Mouse (Mus musculus) CH12.LX (cell line): ENCODE data around the gene Gm3893. TPM values are rescaled to one million over a fixed set of nuclear protein-coding genes. Genes with fewer than 3 reads are reported as not detected.
"Not testable (repeated sequence)": the region's sequence is repeated elsewhere in the genome, so short reads cannot be mapped to it uniquely, and the experiment has no call there.

ENCODE experiments used
- DNase-seq: peaks from one replicate; pipeline ENCODE4 v3.0.0-alpha.2; 2013; ENCODE audit errors: extremely low read depth
- H3K27ac ChIP-seq: 2 replicates; pipeline ENCODE4 v1.5.1; 2012; ENCODE audit warnings: low read depth, mild to moderate bottlenecking, control low read depth, moderate library complexity; ENCODE audit not compliant: insufficient read depth
- H3K27me3 ChIP-seq: replicated peaks from 2 replicates; pipeline ENCODE3; 2012; ENCODE audit warnings: inconsistent platforms
- H3K36me3 ChIP-seq, 2 experiments: replicated peaks in 1 of 2; 2 replicates each; pipeline versions ENCODE3 to v1.6.1; 2012; ENCODE audit warnings: inconsistent platforms in 1 of 2, low read length in 1 of 2, mild to moderate bottlenecking in 1 of 2, mixed read lengths in 1 of 2, moderate library complexity in 1 of 2; ENCODE audit not compliant: control insufficient read depth in 1 of 2, insufficient read depth in 1 of 2
- H3K4me1 ChIP-seq, 2 experiments: 2 replicates each; pipeline ENCODE4 v1.6.1; 2012; ENCODE audit warnings: inconsistent platforms in 1 of 2, moderate library complexity in 1 of 2; ENCODE audit not compliant: insufficient read depth in 2 of 2, control insufficient read depth in 1 of 2
- H3K4me2 ChIP-seq: 2 replicates; pipeline ENCODE4 v1.6.1; 2012; ENCODE audit warnings: low read depth, mild to moderate bottlenecking, control low read depth; ENCODE audit not compliant: poor library complexity, insufficient read depth, severe bottlenecking
- H3K4me3 ChIP-seq, 3 experiments: fragments of 150-350 bp in 1 of 3; sonication (generic) in 1 of 3; replicated peaks in 1 of 3; 2 replicates each; pipeline versions ENCODE3 to v1.5.1; 2011 to 2012; ENCODE audit warnings: low read depth in 2 of 3, low read length in 2 of 3, mild to moderate bottlenecking in 2 of 3, moderate library complexity in 2 of 3, control low read depth in 1 of 3, improper control_type of control experiment in 1 of 3, inconsistent platforms in 1 of 3, mixed read lengths in 1 of 3; ENCODE audit not compliant: poor library complexity in 1 of 3
- H3K79me2 ChIP-seq: replicated peaks from 2 replicates; pipeline ENCODE4 v1.6.1; 2012; ENCODE audit warnings: mild to moderate bottlenecking, moderate library complexity; ENCODE audit not compliant: control insufficient read depth, poor library complexity, insufficient read depth, severe bottlenecking; ENCODE audit errors: extremely low read depth
- H3K9ac ChIP-seq: 2 replicates; pipeline ENCODE4 v1.6.1; 2012; ENCODE audit warnings: low read depth, mild to moderate bottlenecking, control low read depth, moderate library complexity; ENCODE audit not compliant: insufficient read depth
- H3K9me3 ChIP-seq: replicated peaks from 2 replicates; pipeline ENCODE3; 2012; ENCODE audit warnings: low read length, inconsistent platforms, mixed read lengths
- dilution Hi-C: fragments of 300-500 bp; cut with MboI; formaldehyde crosslinking; loops from 2 replicates; pipeline ENCODE4 v1.14.3; 2020; ENCODE audit warnings: low sequenced_read_pairs; ENCODE audit not compliant: extremely low pct_unique_long_range_greater_than_20kb, extremely low pct_ligation_motif_present
- in situ Hi-C: fragments of 300-500 bp; cut with MboI; formaldehyde crosslinking; loops from 3 replicates; pipeline ENCODE4 v1.14.3; 2019; ENCODE audit warnings: low sequenced_read_pairs, low pct_ligation_motif_present, low pct_unique_long_range_greater_than_20kb, mixed read lengths
- polyA plus RNA-seq: library from polyadenylated mRNA; unstranded; fragments of >175 nt; gene quantifications from 2 replicates; pipeline ENCODE4 v1.2.1, GENCODE M21; 2012; ENCODE audit warnings: low read depth; ENCODE audit not compliant: insufficient read length
- total RNA-seq, 2 experiments: library from RNA; depleted of rRNA; stranded (reverse); fragments of 300-350 nt in 1 of 2; fragments of >200 nt in 1 of 2; gene quantifications; 2 replicates each; pipeline ENCODE4 v1.2.3; 2012 to 2014

Gm3893 gene
- not detected in 2 replicates for total RNA-seq (2012; rRNA removed)
- total RNA-seq (2014; rRNA removed) = not detected in 2 replicates
- not detected in 2 replicates for polyA plus RNA-seq

DNA sequence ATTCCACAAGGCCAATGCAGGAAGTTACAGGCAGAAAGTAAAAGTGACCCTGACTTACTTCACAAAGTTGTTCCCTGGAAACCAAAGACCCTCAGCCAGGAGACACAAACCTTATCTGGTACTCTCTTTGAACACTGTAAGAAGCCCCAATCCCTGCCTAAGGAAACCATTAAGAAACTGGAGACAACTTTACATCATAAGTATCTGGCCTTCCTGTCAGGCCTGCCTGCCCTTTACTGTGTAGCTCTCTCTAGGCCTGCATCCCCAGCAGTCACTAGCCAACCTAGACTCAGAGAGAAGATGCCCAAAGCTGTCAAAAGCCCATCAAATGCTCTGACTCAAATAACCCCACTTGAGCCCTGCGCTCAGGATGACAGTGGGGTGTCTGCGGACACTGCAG lies at the start of gene Gm3893:
Gm3893 (plus strand) TSS at position 301 of the 400 bp plus-strand sequence.
- H3K4me1 ChIP-seq, H3K79me2 ChIP-seq, H3K9ac ChIP-seq, H3K27me3 ChIP-seq, H3K4me3 ChIP-seq, in situ Hi-C loops, H3K36me3 ChIP-seq, H3K4me2 ChIP-seq, H3K9me3 ChIP-seq, dilution Hi-C loops, H3K27ac ChIP-seq, DNase-seq: not testable (repeated sequence)

GRCm38 (mm10) chr4:42114517-42114916 lies 23.5 kb downstream of the Gm3893 start, which contains the start of gene Gm13304:
Gm13304 (plus strand) TSS chr4:42114817.
- dilution Hi-C loops, H3K27me3 ChIP-seq, H3K4me3 ChIP-seq, H3K27ac ChIP-seq, H3K4me1 ChIP-seq, H3K9ac ChIP-seq, H3K36me3 ChIP-seq, in situ Hi-C loops, H3K4me2 ChIP-seq, H3K9me3 ChIP-seq, H3K79me2 ChIP-seq, DNase-seq: not testable (repeated sequence)

Other genes with a start within 250 kb of the Gm3893 start
- gene Gm21541, start 187.6 kb upstream of the Gm3893 start, total RNA-seq (2012; rRNA removed) = not detected in 2 replicates
- not detected in 2 replicates for gene Gm21541, start 187.6 kb upstream of the Gm3893 start, total RNA-seq (2014; rRNA removed)
- not detected in 2 replicates for gene Gm21541, start 187.6 kb upstream of the Gm3893 start, polyA plus RNA-seq
- gene Gm20878, start 149.6 kb upstream of the Gm3893 start, total RNA-seq (2012; rRNA removed) = not detected in 2 replicates
- not detected in 2 replicates for gene Gm20878, start 149.6 kb upstream of the Gm3893 start, total RNA-seq (2014; rRNA removed)
- 1.3 TPM in 1 of 2 replicates, not detected in the other for gene Gm20878, start 149.6 kb upstream of the Gm3893 start, polyA plus RNA-seq
- not detected in 2 replicates for gene Fam205a4, start 125.1 kb upstream of the Gm3893 start, total RNA-seq (2012; rRNA removed)
- gene Fam205a4, start 125.1 kb upstream of the Gm3893 start, total RNA-seq (2014; rRNA removed) = not detected in 2 replicates
- not detected in 2 replicates for gene Fam205a4, start 125.1 kb upstream of the Gm3893 start, polyA plus RNA-seq
- gene Gm21093, start 56.5 kb upstream of the Gm3893 start, total RNA-seq (2012; rRNA removed) = not detected in 2 replicates
- not detected in 2 replicates for gene Gm21093, start 56.5 kb upstream of the Gm3893 start, total RNA-seq (2014; rRNA removed)
- not detected in 2 replicates for gene Gm21093, start 56.5 kb upstream of the Gm3893 start, polyA plus RNA-seq
- gene Gm13304, start 23.6 kb downstream of the Gm3893 start, total RNA-seq (2012; rRNA removed) = not detected in 2 replicates
- gene Gm13304, start 23.6 kb downstream of the Gm3893 start, total RNA-seq (2014; rRNA removed) = not detected in 2 replicates
- gene Gm13304, start 23.6 kb downstream of the Gm3893 start, polyA plus RNA-seq = not detected in 2 replicates
- not detected in 2 replicates for gene Gm13306, start 62.2 kb downstream of the Gm3893 start, total RNA-seq (2012; rRNA removed)
- gene Gm13306, start 62.2 kb downstream of the Gm3893 start, total RNA-seq (2014; rRNA removed) = not detected in 2 replicates
- gene Gm13306, start 62.2 kb downstream of the Gm3893 start, polyA plus RNA-seq = not detected in 2 replicates
- not detected in 2 replicates for gene Gm13305, start 77.4 kb downstream of the Gm3893 start, total RNA-seq (2012; rRNA removed)
- not detected in 2 replicates for gene Gm13305, start 77.4 kb downstream of the Gm3893 start, total RNA-seq (2014; rRNA removed)
- gene Gm13305, start 77.4 kb downstream of the Gm3893 start, polyA plus RNA-seq = not detected in 2 replicates
- not detected in 2 replicates for gene Gm10600, start 149.4 kb downstream of the Gm3893 start, total RNA-seq (2012; rRNA removed)
- gene Gm10600, start 149.4 kb downstream of the Gm3893 start, total RNA-seq (2014; rRNA removed) = not detected in 2 replicates
- not detected in 2 replicates for gene Gm10600, start 149.4 kb downstream of the Gm3893 start, polyA plus RNA-seq
- gene Ccl21b, start 164.6 kb downstream of the Gm3893 start, total RNA-seq (2012; rRNA removed) = not detected in 2 replicates
- not detected in 2 replicates for gene Ccl21b, start 164.6 kb downstream of the Gm3893 start, total RNA-seq (2014; rRNA removed)
- gene Ccl21b, start 164.6 kb downstream of the Gm3893 start, polyA plus RNA-seq = not detected in 2 replicates
- not detected in 2 replicates for gene Gm21953, start 203.1 kb downstream of the Gm3893 start, total RNA-seq (2012; rRNA removed)
- not detected in 2 replicates for gene Gm21953, start 203.1 kb downstream of the Gm3893 start, total RNA-seq (2014; rRNA removed)
- gene Gm21953, start 203.1 kb downstream of the Gm3893 start, polyA plus RNA-seq = not detected in 2 replicates
- gene Fam205a3, start 227.1 kb downstream of the Gm3893 start, total RNA-seq (2012; rRNA removed) = not detected in 2 replicates
- not detected in 2 replicates for gene Fam205a3, start 227.1 kb downstream of the Gm3893 start, total RNA-seq (2014; rRNA removed)
- gene Fam205a3, start 227.1 kb downstream of the Gm3893 start, polyA plus RNA-seq = not detected in 2 replicates